Mouse (Mus musculus) spleen, embryonic (tissue): ENCODE measurements around the gene Ciart.

Experiments used
- CTCF ChIA-PET: fragments of 350-600 bp; sonication (Branson Sonifier 250); formaldehyde crosslinking; loops from one replicate; lab custom pipeline; 2022; lab: Charles Lee

The Ciart gene

GRCm38 (mm10) chr3:95867408-95867807, 14.6 kb downstream of the Ciart start:
- CTCF ChIA-PET: no interaction called here

- CTCF ChIA-PET: interaction anchor here (0.7 kb wide), 1 partner anchor 351 kb away, joined by 3 read pairs; no protein-coding TSS in a partner anchor
Measured at GRCm38 (mm10) chr3:95866071-95866470, 16.0 kb downstream of the Ciart start.

- CTCF ChIA-PET: no interaction called here
Measured at GRCm38 (mm10) chr3:95865571-95865970, 16.5 kb downstream of the Ciart start.

GRCm38 (mm10) chr3:95865050-95865449, 17.0 kb downstream of the Ciart start:
- CTCF ChIA-PET: interaction anchor here (0.7 kb wide), 1 partner anchor 166 kb away, joined by 4 read pairs; no protein-coding TSS in a partner anchor

GRCm38 (mm10) chr3:95863578-95863977, 18.5 kb downstream of the Ciart start:
- CTCF ChIA-PET: interaction anchor here (0.7 kb wide), 1 partner anchor 44 kb away, joined by 3 read pairs; no protein-coding TSS in a partner anchor

- CTCF ChIA-PET: interaction anchor here (0.6 to 0.7 kb wide), 3 partner anchors 9 to 99 kb away, joined by 3 to 8 read pairs (median 3); no protein-coding TSS in a partner anchor
Measured at GRCm38 (mm10) chr3:95861796-95862195, 20.3 kb downstream of the Ciart start.

- CTCF ChIA-PET: interaction anchor here (0.5 to 1.0 kb wide), 3 partner anchors 46 to 375 kb away, joined by 3 to 4 read pairs (median 3); no protein-coding TSS in a partner anchor
Measured at GRCm38 (mm10) chr3:95861216-95861615, 20.8 kb downstream of the Ciart start.

GRCm38 (mm10) chr3:95860323-95860722, 21.7 kb downstream of the Ciart start:
- CTCF ChIA-PET: no interaction called here

GRCm38 (mm10) chr3:95858278-95858677, 23.8 kb downstream of the Ciart start:
- CTCF ChIA-PET: interaction anchor here (0.6 kb wide), 1 partner anchor 77 kb away, joined by 3 read pairs; no protein-coding TSS in a partner anchor

GRCm38 (mm10) chr3:95857050-95857449, 25.0 kb downstream of the Ciart start:
- CTCF ChIA-PET: interaction anchor here (0.6 kb wide), 1 partner anchor 74 kb away, joined by 6 read pairs; no protein-coding TSS in a partner anchor

GRCm38 (mm10) chr3:95856115-95856514, 25.9 kb downstream of the Ciart start:
- CTCF ChIA-PET: interaction anchor here (0.6 kb wide), 2 partner anchors 98 to 738 kb away, joined by 6 to 7 read pairs; partner anchors contain the start of gene Polr3gl

GRCm38 (mm10) chr3:95855502-95856089, 26.5 kb downstream of the Ciart start, which contains the start of gene Prpf3:
Gene Prpf3 (minus strand): TSS chr3:95855885.
- CTCF ChIA-PET: interaction anchor here (0.6 to 0.7 kb wide), 4 partner anchors 98 to 738 kb away, joined by 6 to 7 read pairs (median 6); partner anchors contain the start of gene Polr3gl

- CTCF ChIA-PET: interaction anchor here (0.7 kb wide), 1 partner anchor 12 kb away, joined by 3 read pairs; no protein-coding TSS in a partner anchor
Measured at GRCm38 (mm10) chr3:95851317-95851716, 30.7 kb downstream of the Ciart start.

GRCm38 (mm10) chr3:95850611-95851010, 31.4 kb downstream of the Ciart start:
- CTCF ChIA-PET: interaction anchor here (0.7 kb wide), 2 partner anchors 11 to 156 kb away, joined by 3 to 4 read pairs; no protein-coding TSS in a partner anchor

- CTCF ChIA-PET: interaction anchor here (1.2 kb wide), 1 partner anchor 63 kb away, joined by 4 read pairs; no protein-coding TSS in a partner anchor
Measured at GRCm38 (mm10) chr3:95842503-95843214, 39.4 kb downstream of the Ciart start.

- CTCF ChIA-PET: interaction anchor here (0.7 kb wide), 1 partner anchor 12 kb away, joined by 3 read pairs; no protein-coding TSS in a partner anchor
Measured at GRCm38 (mm10) chr3:95839250-95839649, 42.8 kb downstream of the Ciart start.

- CTCF ChIA-PET: interaction anchor here (0.5 kb wide), 1 partner anchor 14 kb away, joined by 6 read pairs; no protein-coding TSS in a partner anchor
Measured at GRCm38 (mm10) chr3:95829053-95829452, 53.0 kb downstream of the Ciart start.
